Mouse (Mus musculus): ENCODE data around the gene Ntm. TPM values are rescaled to one million over a fixed set of nuclear protein-coding genes. Genes with fewer than 3 reads are reported as not detected.

Gene Ntm
- total and polyA plus RNA-seq, 3 experiments: not detected

DNA sequence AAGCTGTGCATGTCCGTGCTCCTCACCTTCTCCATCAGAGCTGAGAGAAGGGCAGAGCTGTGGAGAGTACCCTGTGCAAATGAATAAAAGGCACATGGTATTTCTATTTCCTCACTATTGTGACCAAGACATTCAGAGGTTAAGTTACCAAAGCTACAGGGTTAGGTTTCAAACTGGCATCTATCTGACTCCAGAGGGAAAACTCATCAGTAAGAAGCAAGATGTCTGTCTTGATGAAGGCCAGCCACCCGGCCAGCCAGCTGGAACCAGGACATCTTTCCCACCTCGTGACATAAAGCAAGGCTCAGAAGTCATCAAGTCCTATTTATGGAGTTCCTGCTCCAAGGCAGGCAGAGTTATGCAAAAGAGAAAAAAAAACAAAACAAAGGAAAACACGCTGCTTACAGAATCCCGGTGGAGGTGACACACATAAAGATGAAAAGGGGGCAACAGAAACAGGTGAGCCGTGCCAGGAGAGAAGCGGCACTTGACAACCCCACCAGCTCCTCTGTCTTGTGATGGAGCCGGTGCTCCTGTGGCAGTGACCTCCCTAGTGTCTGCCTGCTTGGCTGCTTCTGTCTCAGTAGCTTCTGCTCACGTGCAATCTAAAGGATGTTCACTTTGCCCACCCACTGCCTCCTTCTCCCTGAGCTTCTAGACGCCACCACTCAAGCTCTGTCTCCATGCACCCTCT lies 694.2 kb downstream of the Ntm start:
- H3K27me3 ChIP-seq (ENCODE audit: control insufficient read depth in 1 of 2, insufficient read depth in 2 of 2, low read length in 2 of 2): no peaks in the 10 kb centered on the region
- no peak overlapping the region for H3K9ac ChIP-seq (ENCODE audit: control insufficient read depth, low read depth, low read length, poor library complexity, severe bottlenecking)
- no peaks in the 10 kb centered on the region for H3K79me2 ChIP-seq (ENCODE audit: control insufficient read depth, insufficient read depth, low read length, poor library complexity)
- H3K4me1 ChIP-seq (ENCODE audit: control insufficient read depth in 1 of 2, insufficient read depth in 2 of 2, low read length in 2 of 2): no peaks in the 10 kb centered on the region
- H3K27ac ChIP-seq (ENCODE audit: control insufficient read depth, low read depth, low read length): no peak overlapping the region
- H3K36me3 ChIP-seq (ENCODE audit: control insufficient read depth in 1 of 2, insufficient read depth in 2 of 2, low read length in 2 of 2): no peaks in the 10 kb centered on the region
- H3K9me3 ChIP-seq (replicated peaks; ENCODE audit: insufficient read depth, low read length): no peaks in the 10 kb centered on the region
- no peak for TF ChIP-seq ZKSCAN1 (IDR thresholded peaks at IDR 0.05; ENCODE audit: low read depth, low read length)
- no peak for TF ChIP-seq TBP (IDR thresholded peaks at IDR 0.05; ENCODE audit: low read depth, low read length)
- no peak for TF ChIP-seq UBTF (IDR thresholded peaks at IDR 0.05; ENCODE audit: borderline replicate concordance, insufficient read depth, low read depth, low read length)
- TF ChIP-seq GABPA (IDR thresholded peaks at IDR 0.05; ENCODE audit: low read depth, low read length): no peak
- TF ChIP-seq CHD2 (IDR thresholded peaks at IDR 0.05; ENCODE audit: low read length): no peak
- no peak for TF ChIP-seq MYB (IDR thresholded peaks at IDR 0.05; ENCODE audit: low read depth, low read length)
- no peak for TF ChIP-seq ELF1 (IDR thresholded peaks at IDR 0.05; ENCODE audit: low read depth, low read length)
- no peak for TF ChIP-seq RAD21 (IDR thresholded peaks at IDR 0.05; ENCODE audit: low read depth, low read length)
- no peak for TF ChIP-seq MAZ (IDR thresholded peaks at IDR 0.05; ENCODE audit: low read depth, low read length)
- no peak for TF ChIP-seq CHD1 (IDR thresholded peaks at IDR 0.05; ENCODE audit: low read depth, low read length)
- no peak for TF ChIP-seq USF2 (IDR thresholded peaks at IDR 0.05; ENCODE audit: borderline replicate concordance in 1 of 2, insufficient read depth in 1 of 2, low read depth in 1 of 2, low read length in 2 of 2)
- TF ChIP-seq ZNF384 (IDR thresholded peaks at IDR 0.05; ENCODE audit: low read depth, low read length): no peak
- no peak for TF ChIP-seq BHLHE40 (IDR thresholded peaks at IDR 0.05; ENCODE audit: borderline replicate concordance, low read depth, low read length)
- TF ChIP-seq SMC3 (IDR thresholded peaks at IDR 0.05; ENCODE audit: low read depth, low read length): no peak
- no peak for TF ChIP-seq MYC (IDR thresholded peaks at IDR 0.05; ENCODE audit: low read depth, low read length)
- no peak for DNase-seq (ENCODE audit: low read depth, low spot score)
- H3K4me3 ChIP-seq (ENCODE audit: control insufficient read depth in 1 of 2, insufficient read depth in 1 of 2, low read depth in 2 of 2, low read length in 2 of 2): no peak overlapping the region

DNA sequence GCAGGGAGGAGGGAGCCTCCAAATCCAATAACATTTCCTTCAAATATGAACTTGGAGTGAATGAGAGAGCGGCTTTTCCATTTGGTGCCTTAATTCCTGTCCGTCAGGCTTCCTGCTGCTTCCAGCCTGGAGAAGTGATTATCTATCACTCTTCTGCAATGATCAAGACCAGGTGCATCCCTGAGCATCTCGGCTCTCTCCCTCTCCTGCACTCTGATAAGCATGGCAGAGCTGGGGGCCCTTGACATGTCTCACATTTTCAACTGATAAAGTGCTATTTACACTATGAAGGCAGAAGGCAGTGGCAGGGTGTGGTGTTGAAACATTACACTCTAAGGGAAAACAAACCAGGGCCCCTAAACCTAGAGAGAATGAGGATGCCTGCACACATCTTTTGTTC lies 695.3 kb downstream of the Ntm start:
- H3K27ac ChIP-seq (ENCODE audit: control insufficient read depth, low read depth, low read length): no peak overlapping the region
- no peak overlapping the region for H3K4me3 ChIP-seq (ENCODE audit: control insufficient read depth in 1 of 2, insufficient read depth in 1 of 2, low read depth in 2 of 2, low read length in 2 of 2)
- H3K36me3 ChIP-seq (ENCODE audit: control insufficient read depth in 1 of 2, insufficient read depth in 2 of 2, low read length in 2 of 2): no peaks in the 10 kb centered on the region
- H3K9ac ChIP-seq (ENCODE audit: control insufficient read depth, low read depth, low read length, poor library complexity, severe bottlenecking): no peak overlapping the region
- H3K4me1 ChIP-seq (ENCODE audit: control insufficient read depth in 1 of 2, insufficient read depth in 2 of 2, low read length in 2 of 2): no peaks in the 10 kb centered on the region
- no peaks in the 10 kb centered on the region for H3K27me3 ChIP-seq (ENCODE audit: control insufficient read depth in 1 of 2, insufficient read depth in 2 of 2, low read length in 2 of 2)
- H3K79me2 ChIP-seq (ENCODE audit: control insufficient read depth, insufficient read depth, low read length, poor library complexity): no peaks in the 10 kb centered on the region
- no peaks in the 10 kb centered on the region for H3K9me3 ChIP-seq (replicated peaks; ENCODE audit: insufficient read depth, low read length)
- DNase-seq (ENCODE audit: low read depth, low spot score): no peak
- TF ChIP-seq MYC (IDR thresholded peaks at IDR 0.05; ENCODE audit: low read depth, low read length): no peak
- TF ChIP-seq NELFE (IDR thresholded peaks at IDR 0.05; ENCODE audit: low read depth, low read length): no peak
- TF ChIP-seq USF2 (IDR thresholded peaks at IDR 0.05; ENCODE audit: borderline replicate concordance in 1 of 2, insufficient read depth in 1 of 2, low read depth in 1 of 2, low read length in 2 of 2): no peak
- no peak for TF ChIP-seq MEF2A (IDR thresholded peaks at IDR 0.05; ENCODE audit: extremely low read depth, insufficient replicate concordance, low read depth, low read length, poor library complexity, severe bottlenecking)
- no peak for TF ChIP-seq TCF12 (IDR thresholded peaks at IDR 0.05; ENCODE audit: low read depth, low read length)
- TF ChIP-seq ZMIZ1 (IDR thresholded peaks at IDR 0.05; ENCODE audit: low read depth, low read length): no peak
- TF ChIP-seq ZKSCAN1 (IDR thresholded peaks at IDR 0.05; ENCODE audit: low read depth, low read length): no peak
- TF ChIP-seq POLR2A (IDR thresholded peaks at IDR 0.05; ENCODE audit: control insufficient read depth in 1 of 2, insufficient read depth in 1 of 2, low read depth in 1 of 2, low read length in 2 of 2, poor library complexity in 1 of 2): no peak
- no peak for TF ChIP-seq BHLHE40 (IDR thresholded peaks at IDR 0.05; ENCODE audit: borderline replicate concordance, low read depth, low read length)
- TF ChIP-seq TBP (IDR thresholded peaks at IDR 0.05; ENCODE audit: low read depth, low read length): no peak
- no peak for TF ChIP-seq JUND (IDR thresholded peaks at IDR 0.05; ENCODE audit: low read depth, low read length)
- no peak for TF ChIP-seq MXI1 (IDR thresholded peaks at IDR 0.05; ENCODE audit: low read depth, low read length)
- no peak for TF ChIP-seq KAT2A (conservative IDR thresholded peaks at IDR 0.05; ENCODE audit: low read depth, low read length)

Measured in MEL (cell line).